Mouse (Mus musculus) MEL (cell line): ENCODE measurements at regions not wholly inside any gene's neighbourhood (a gene's known extent, or its start where the extent isn't known, plus 50 kb on each side); places are given as distances from the start of the nearest gene placed in this dataset.

ENCODE experiments used
- DNase-seq: peaks from one replicate; pipeline ENCODE4 v3.0.0; 2011; ENCODE audit warnings: low read depth, low spot score
- H3K27ac ChIP-seq: 2 replicates; pipeline ENCODE4 v1.5.1; 2012; ENCODE audit warnings: low read depth, mild to moderate bottlenecking, control low read depth, low read length, moderate library complexity; ENCODE audit not compliant: control insufficient read depth
- H3K27me3 ChIP-seq, 2 experiments: fragments of 150-350 bp in 1 of 2; sonication (generic) in 1 of 2; 2 replicates each; pipeline ENCODE4 v1.6.1; 2012; ENCODE audit warnings: low read length in 2 of 2, mild to moderate bottlenecking in 2 of 2, improper control_type of control experiment in 1 of 2, moderate library complexity in 1 of 2; ENCODE audit not compliant: insufficient read depth in 2 of 2, control insufficient read depth in 1 of 2
- H3K36me3 ChIP-seq, 2 experiments: 2 replicates each; pipeline ENCODE4 v1.6.1; 2012 to 2014; ENCODE audit warnings: low read length in 2 of 2, improper control_type of control experiment in 1 of 2, inconsistent platforms in 1 of 2, mild to moderate bottlenecking in 1 of 2; ENCODE audit not compliant: insufficient read depth in 2 of 2, control insufficient read depth in 1 of 2
- H3K4me1 ChIP-seq, 2 experiments: fragments of 150-350 bp in 1 of 2; sonication (generic) in 1 of 2; 2 replicates each; pipeline ENCODE4 v1.6.1; 2012; ENCODE audit warnings: low read length in 2 of 2, improper control_type of control experiment in 1 of 2, mild to moderate bottlenecking in 1 of 2; ENCODE audit not compliant: insufficient read depth in 2 of 2, control insufficient read depth in 1 of 2
- H3K4me3 ChIP-seq, 2 experiments: fragments of 150-350 bp in 1 of 2; sonication (generic) in 1 of 2; 2 replicates each; pipeline ENCODE4 v1.5.1; 2012; ENCODE audit warnings: low read depth in 2 of 2, low read length in 2 of 2, mild to moderate bottlenecking in 2 of 2, moderate library complexity in 2 of 2, control low read depth in 1 of 2, improper control_type of control experiment in 1 of 2; ENCODE audit not compliant: control insufficient read depth in 1 of 2, insufficient read depth in 1 of 2
- H3K79me2 ChIP-seq: 2 replicates; pipeline ENCODE4 v1.6.1; 2012; ENCODE audit warnings: mild to moderate bottlenecking, low read length, moderate library complexity; ENCODE audit not compliant: control insufficient read depth, poor library complexity, insufficient read depth
- H3K9ac ChIP-seq: 2 replicates; pipeline ENCODE4 v1.6.1; 2012; ENCODE audit warnings: low read depth, mild to moderate bottlenecking, control low read depth, low read length, moderate library complexity; ENCODE audit not compliant: control insufficient read depth, poor library complexity, severe bottlenecking
- H3K9me3 ChIP-seq: fragments of 150-350 bp; sonication (generic); replicated peaks from 2 replicates; pipeline ENCODE4 v1.6.1; 2012; ENCODE audit warnings: mild to moderate bottlenecking, low read length, improper control_type of control experiment, moderate library complexity; ENCODE audit not compliant: insufficient read depth
- CHD1 ChIP-seq: IDR thresholded peaks from 2 replicates; pipeline ENCODE4 v1.6.1; 2012; ENCODE audit warnings: low read depth, mild to moderate bottlenecking, inconsistent platforms, low read length, improper control_type of control experiment
- CHD2 ChIP-seq: IDR thresholded peaks from 2 replicates; pipeline ENCODE4 v1.6.1; 2011; ENCODE audit warnings: low read length, improper control_type of control experiment
- ELF1 ChIP-seq: IDR thresholded peaks from 2 replicates; pipeline ENCODE4 v1.6.1; 2014; ENCODE audit warnings: low read depth, mild to moderate bottlenecking, inconsistent platforms, low read length, improper control_type of control experiment, moderate library complexity
- EP300 ChIP-seq, 2 experiments: IDR thresholded peaks; 2 replicates each; pipeline ENCODE4 v1.6.1; 2011; ENCODE audit warnings: improper control_type of control experiment in 2 of 2, low read length in 2 of 2, low read depth in 1 of 2, mild to moderate bottlenecking in 1 of 2
- ETS1 ChIP-seq: IDR thresholded peaks from 2 replicates; pipeline ENCODE4 v1.6.1; 2012; ENCODE audit warnings: low read depth, mild to moderate bottlenecking, inconsistent platforms, low read length, improper control_type of control experiment, moderate library complexity
- GATA1 ChIP-seq: IDR thresholded peaks from 2 replicates; pipeline ENCODE4 v1.6.1; 2011; ENCODE audit warnings: low read depth, low read length, improper control_type of control experiment
- HCFC1 ChIP-seq: IDR thresholded peaks from 2 replicates; pipeline ENCODE4 v1.6.1; 2012; ENCODE audit warnings: low read depth, mild to moderate bottlenecking, inconsistent platforms, low read length, improper control_type of control experiment, moderate library complexity
- MAFK ChIP-seq: IDR thresholded peaks from 2 replicates; pipeline ENCODE4 v1.6.1; 2011; ENCODE audit warnings: low read depth, mild to moderate bottlenecking, low read length, improper control_type of control experiment, borderline replicate concordance
- MAX ChIP-seq: IDR thresholded peaks from 2 replicates; pipeline ENCODE4 v1.6.1; 2011; ENCODE audit warnings: low read length, improper control_type of control experiment
- MEF2A ChIP-seq: IDR thresholded peaks from 2 replicates; pipeline ENCODE4 v1.6.1; 2014; ENCODE audit warnings: low read depth, mild to moderate bottlenecking, inconsistent platforms, low read length, improper control_type of control experiment; ENCODE audit not compliant: poor library complexity, insufficient replicate concordance, severe bottlenecking; ENCODE audit errors: extremely low read depth
- POLR2A ChIP-seq, 2 experiments: IDR thresholded peaks; 2 replicates each; pipeline ENCODE4 v1.6.1; 2011 to 2012; ENCODE audit warnings: low read length in 2 of 2, mild to moderate bottlenecking in 2 of 2, control low read depth in 1 of 2, improper control_type of control experiment in 1 of 2, low read depth in 1 of 2, moderate library complexity in 1 of 2; ENCODE audit not compliant: control insufficient read depth in 1 of 2, insufficient read depth in 1 of 2, poor library complexity in 1 of 2
- RCOR1 ChIP-seq: IDR thresholded peaks from 2 replicates; pipeline ENCODE4 v1.6.1; 2012; ENCODE audit warnings: low read depth, mild to moderate bottlenecking, inconsistent platforms, low read length, improper control_type of control experiment
- SIN3A ChIP-seq: IDR thresholded peaks from 2 replicates; pipeline ENCODE4 v1.6.1; 2012; ENCODE audit warnings: low read length, improper control_type of control experiment, inconsistent platforms
- TBP ChIP-seq: IDR thresholded peaks from 2 replicates; pipeline ENCODE4 v1.8.0; 2011; ENCODE audit warnings: low read depth, low read length, improper control_type of control experiment
- TCF12 ChIP-seq: IDR thresholded peaks from 2 replicates; pipeline ENCODE4 v1.6.1; 2014; ENCODE audit warnings: low read depth, mild to moderate bottlenecking, inconsistent platforms, low read length, improper control_type of control experiment, moderate library complexity
- UBTF ChIP-seq: IDR thresholded peaks from 2 replicates; pipeline ENCODE4 v1.6.1; 2012; ENCODE audit warnings: low read depth, mild to moderate bottlenecking, inconsistent platforms, low read length, improper control_type of control experiment, moderate library complexity, borderline replicate concordance; ENCODE audit not compliant: insufficient read depth
- USF1 ChIP-seq: IDR thresholded peaks from 2 replicates; pipeline ENCODE4 v1.6.1; 2014; ENCODE audit warnings: low read depth, mild to moderate bottlenecking, inconsistent platforms, low read length, improper control_type of control experiment, moderate library complexity
- USF2 ChIP-seq, 2 experiments: IDR thresholded peaks; 2 replicates each; pipeline ENCODE4 v1.6.1; 2011 to 2012; ENCODE audit warnings: improper control_type of control experiment in 2 of 2, low read length in 2 of 2, borderline replicate concordance in 1 of 2, inconsistent platforms in 1 of 2, low read depth in 1 of 2, mild to moderate bottlenecking in 1 of 2; ENCODE audit not compliant: insufficient read depth in 1 of 2
- ZC3H11A ChIP-seq: IDR thresholded peaks from 2 replicates; pipeline ENCODE4 v1.6.1; 2012; ENCODE audit warnings: low read depth, mild to moderate bottlenecking, inconsistent platforms, low read length, improper control_type of control experiment

- Histone ChIP-seq H3K4me3 (no peak overlapping the region), H3K9me3 (no peaks in the 10 kb centered on the region), H3K9ac (no peak overlapping the region), H3K4me1 (no peaks in the 10 kb centered on the region), H3K36me3 (peaks cover 0 to 2% of the 10 kb centered on the region in 2 experiments; a peak in 2 of 4 replicates), H3K27me3 (no peaks in the 10 kb centered on the region), H3K27ac (no peak overlapping the region), H3K79me2 (no peaks in the 10 kb centered on the region)
- no peak for DNase-seq
- TF ChIP-seq EP300 (IDR thresholded peaks at IDR 0.05; ENCODE audit: low read depth in 1 of 2, low read length in 2 of 2) (peak; percentile 38 to 64; a peak in 3 of 4 replicates), ZC3H11A (no peak), RCOR1 (no peak), MEF2A (peak; percentile 90; the same call in 1 of the 2 replicates), USF1 (no peak), ETS1 (0 out of 2 replicates have a peak, but pooled peaks have one; percentile 31), SIN3A (no peak), CHD1 (no peak), GATA1 (peak; percentile 65), ELF1 (no peak), TBP (no peak), MAFK (no peak), CHD2 (no peak), HCFC1 (no peak), USF2 (IDR thresholded peaks at IDR 0.05; ENCODE audit: borderline replicate concordance in 1 of 2, insufficient read depth in 1 of 2, low read depth in 1 of 2, low read length in 2 of 2) (no peak), MAX (no peak), TCF12 (peak; percentile 81)
Measured at GRCm38 (mm10) chr13:83252452-83252851, 251.4 kb upstream of the Mef2c start.

DNA sequence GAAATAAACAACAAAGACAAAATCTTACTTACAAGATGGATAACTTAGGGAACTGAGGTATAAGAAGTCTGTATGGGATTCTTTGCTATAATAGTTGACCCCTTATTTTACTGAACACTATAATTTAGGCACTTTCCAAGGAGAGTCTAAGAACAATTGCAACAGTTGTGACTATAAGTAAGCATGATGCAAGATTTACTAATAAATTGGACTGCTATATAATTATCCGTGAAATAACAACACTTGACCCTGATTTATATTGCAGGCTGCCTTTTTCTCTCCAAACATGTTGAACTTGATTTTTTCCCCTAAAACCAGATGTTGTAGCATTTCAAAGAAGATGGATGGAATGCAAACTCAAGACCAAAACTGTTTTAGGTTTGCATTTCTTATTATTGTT lies 237.2 kb upstream of the Mef2c start:
- Histone ChIP-seq H3K79me2 (no peaks in the 10 kb centered on the region), H3K36me3 (peaks cover 0 to 5% of the 10 kb centered on the region in 2 experiments; a peak in 1 of 4 replicates), H3K9ac (no peak overlapping the region), H3K27me3 (no peaks in the 10 kb centered on the region), H3K4me3 (no peak overlapping the region), H3K9me3 (no peaks in the 10 kb centered on the region), H3K27ac (no peak overlapping the region), H3K4me1 (peaks cover 6 to 11% of the 10 kb centered on the region in 2 experiments; a peak in 3 of 4 replicates)
- no peak for TF ChIP-seq POLR2A (IDR thresholded peaks at IDR 0.05; ENCODE audit: control insufficient read depth in 1 of 2, insufficient read depth in 1 of 2, low read depth in 1 of 2, low read length in 2 of 2, poor library complexity in 1 of 2)
- TF ChIP-seq UBTF, result no peak
- no peak for TF ChIP-seq RCOR1
- no peak for DNase-seq
